Mouse (Mus musculus) kidney, adult 9 months (tissue): ENCODE results near the gene Gpc6.

Experiments
- DNase-seq: peaks from one replicate; pipeline ENCODE4 v3.0.0; 2022

Gpc6 gene

DNA sequence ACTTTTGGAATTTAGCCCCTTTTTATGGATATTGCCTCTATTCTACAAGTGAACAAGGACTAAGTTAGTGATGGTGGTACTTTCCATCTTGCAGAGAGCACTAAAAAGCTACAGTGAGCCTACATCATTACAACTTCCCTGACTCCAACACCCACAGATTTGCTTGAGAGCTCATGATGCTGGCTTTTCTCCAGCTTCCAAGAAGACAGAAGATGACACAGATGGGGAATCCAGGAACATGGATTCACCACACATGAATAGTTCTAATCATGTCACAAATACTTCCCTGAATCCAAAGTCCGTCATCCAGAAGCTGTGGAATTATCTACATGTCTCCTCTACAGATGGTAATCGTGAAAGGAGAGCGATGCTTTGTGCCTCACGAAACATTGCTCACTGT is 882.7 kb downstream of the Gpc6 start:
- no peak for DNase-seq

DNA sequence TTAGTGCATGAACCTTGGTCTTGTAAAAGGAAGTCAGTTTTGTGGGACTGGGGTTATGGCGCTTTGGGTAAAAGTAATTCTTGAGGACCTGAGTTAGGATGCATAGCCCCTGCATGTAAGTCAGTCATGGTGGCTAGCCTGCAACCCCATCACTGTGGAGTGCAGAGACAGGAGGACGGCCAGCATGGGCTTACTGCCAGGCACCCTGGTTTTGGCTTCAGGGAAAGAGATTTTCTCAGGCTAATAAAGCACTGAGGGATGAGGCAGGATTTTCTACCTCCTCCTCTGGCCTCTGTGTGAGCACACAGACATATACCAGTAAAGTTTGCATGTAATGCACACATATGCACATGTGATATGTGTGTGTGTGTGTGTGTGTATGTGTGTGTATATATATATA is 883.2 kb downstream of the Gpc6 start:
- no peak for DNase-seq

DNA sequence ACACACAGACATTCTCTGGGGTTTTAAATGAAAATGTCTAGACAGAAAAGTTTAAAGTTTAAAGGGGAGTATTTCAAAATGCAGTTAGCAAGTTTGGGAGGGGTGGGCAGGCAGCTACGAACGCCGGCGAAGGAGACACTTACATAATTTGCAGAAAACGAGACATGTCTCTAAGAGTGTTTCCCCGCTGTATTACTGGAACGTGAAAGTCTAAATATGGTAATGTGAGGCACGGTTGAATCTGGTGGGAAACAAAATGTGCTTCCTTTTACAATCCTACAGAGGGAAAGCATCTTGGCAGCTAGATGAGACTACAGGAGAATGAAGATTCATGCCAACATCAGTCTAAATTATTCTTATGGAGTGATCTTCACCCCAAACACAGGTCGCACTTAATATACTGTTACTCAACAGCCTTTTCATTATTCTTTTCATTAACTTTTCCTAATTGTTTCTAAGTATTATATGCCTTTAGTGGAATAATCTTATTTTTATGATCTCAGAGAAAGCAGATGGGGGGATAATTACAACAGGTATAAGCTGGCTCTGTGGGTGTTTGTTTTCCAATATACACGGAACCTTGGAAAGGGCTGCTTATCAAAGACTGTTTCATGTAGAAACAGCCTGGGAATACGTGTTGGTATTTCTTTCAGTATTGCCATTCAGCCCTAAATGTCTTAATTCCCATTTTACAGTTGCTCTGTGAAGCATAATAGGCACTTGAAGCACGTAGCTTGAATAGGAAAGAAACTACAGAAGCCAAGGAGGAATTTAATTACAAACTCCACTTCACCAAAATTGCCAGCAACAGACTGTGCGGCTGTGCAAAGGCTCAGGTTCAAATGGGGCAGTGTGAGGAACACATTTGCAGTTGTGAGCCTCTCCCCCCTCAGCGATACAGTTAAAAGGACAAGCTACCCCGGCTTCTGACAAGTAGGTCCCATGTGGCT is 885.5 kb downstream of the Gpc6 start:
- no peak for DNase-seq

DNA sequence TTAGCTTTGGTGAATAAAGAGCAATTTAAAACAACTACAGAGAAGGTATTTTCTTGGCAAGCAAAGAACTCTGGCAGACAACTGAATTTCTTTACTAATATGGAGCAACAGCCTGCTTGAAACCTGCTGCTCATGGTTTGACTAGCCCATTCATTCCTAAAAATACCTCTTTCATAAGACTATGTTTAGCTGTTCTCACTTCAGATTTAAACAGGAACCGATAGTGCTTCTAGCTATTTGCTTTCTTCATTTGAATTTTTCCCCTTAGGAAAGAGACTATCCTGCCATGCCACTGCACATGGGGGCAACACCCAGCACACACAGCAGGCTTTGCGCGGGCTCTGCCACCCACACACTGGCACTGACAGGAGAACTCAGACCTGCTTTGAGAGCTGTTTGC is 888.4 kb downstream of the Gpc6 start:
- DNase-seq = no peak

DNA sequence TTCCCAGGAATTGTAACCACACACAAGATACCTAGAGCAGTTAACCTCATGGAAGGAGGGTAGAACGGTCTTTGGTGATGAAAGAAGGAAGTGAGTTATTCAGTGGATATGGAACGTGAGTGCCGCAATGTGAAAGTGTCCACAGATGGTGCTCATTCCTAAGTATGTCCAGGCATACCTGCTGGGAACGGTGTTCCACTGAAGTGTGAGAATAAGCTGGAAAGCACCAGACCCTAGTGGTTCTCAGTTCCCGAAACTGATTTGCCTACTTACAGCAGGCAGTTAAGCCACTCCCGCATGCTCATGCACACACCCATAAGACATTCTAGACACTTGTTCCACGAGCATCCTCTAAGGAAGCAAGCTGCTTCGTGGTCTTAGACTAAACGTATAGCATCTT is 890.9 kb downstream of the Gpc6 start:
- no peak for DNase-seq

DNA sequence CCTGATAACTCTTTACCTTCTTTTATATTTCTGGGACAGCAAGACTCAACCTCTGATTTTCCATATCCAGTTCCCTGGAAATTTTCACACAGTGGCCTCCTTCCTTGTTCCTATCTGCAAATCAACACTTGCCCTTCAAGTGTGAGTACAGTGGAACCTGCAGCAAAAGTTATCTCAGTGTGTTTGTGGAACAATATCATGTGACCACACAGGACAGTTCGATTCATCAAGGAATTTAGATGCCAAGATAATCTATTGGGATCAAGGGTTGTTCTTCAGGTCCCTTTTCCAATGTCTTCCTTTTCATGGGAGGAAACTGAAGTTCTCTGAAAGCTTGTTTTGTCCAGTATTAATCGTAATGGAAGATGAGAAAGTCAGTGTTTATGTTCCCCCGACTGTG is 891.6 kb downstream of the Gpc6 start:
- peak; percentile 13 for DNase-seq

DNA sequence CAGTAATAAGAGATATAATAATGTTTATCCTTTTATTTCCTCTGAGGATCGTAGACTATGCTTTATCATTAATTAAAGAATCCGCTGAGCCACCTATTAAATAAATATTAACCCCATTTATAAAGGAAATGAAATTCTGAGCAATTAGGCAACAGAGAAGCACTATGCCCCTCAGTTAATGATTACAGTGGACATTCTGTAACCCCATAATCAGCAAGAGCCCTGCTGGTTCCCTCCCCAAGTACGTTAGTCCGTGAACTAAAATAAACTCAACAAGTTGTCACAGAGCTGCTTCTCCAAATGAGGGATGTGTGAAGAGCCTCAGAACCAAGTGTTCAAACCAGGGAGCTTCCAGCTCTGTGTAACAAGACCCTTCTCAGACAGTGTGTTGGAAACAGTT is 892.1 kb downstream of the Gpc6 start:
- peak; percentile 74 for DNase-seq

DNA sequence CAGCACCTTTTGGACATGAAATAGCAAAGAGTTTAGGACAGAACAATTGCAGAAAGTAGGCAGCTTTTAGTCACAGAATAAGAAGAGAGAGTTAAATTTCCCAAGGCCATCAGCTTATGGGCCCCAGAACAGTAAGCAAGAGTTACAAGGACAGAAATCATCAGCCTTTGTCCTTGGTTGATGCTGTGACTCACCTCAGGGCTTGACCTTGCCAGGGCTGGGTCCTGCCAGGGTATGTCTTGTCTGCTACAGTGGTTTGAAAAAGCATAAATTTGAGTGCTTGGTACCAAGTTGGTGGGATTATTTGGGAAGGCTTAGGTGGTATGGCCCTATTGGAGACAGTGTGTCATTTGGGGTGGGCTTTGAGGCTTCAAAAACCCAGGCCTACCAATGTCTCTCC is 899.4 kb downstream of the Gpc6 start:
- DNase-seq = no peak

DNA sequence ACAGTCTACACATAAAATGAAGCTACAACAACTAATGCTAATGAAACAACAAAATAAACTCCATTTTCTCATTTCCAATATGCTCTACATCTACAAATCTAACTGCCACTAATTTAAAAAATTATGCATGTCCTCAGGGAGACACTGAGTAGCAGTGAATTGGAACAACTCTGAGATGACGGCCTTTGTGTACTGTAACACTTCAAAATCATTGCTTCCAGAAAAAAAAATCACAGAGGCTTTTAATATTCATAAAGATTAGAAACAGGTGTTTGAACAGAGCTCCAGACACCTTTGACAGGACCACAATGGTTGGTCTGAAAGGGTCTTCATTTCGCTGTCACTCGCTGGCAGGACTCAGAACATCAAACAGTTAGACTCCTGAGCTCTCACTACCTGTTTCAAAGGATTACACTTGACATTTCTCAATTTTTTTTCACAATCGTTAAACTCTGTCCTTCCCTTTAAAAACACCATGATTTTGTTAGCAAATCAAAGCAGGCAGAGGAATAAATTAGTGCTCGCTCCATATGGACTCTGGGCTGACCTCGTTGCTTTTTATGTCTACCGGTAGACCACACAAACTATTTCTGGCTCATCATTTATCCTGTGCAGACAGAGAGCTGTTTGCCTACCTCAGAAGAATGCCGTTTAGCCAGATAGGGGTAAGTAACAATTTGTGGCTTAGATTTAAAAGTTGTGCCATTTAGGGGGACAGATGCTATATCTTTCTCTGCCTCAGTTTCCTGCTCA is 901.4 kb downstream of the Gpc6 start:
- DNase-seq = no peak

DNA sequence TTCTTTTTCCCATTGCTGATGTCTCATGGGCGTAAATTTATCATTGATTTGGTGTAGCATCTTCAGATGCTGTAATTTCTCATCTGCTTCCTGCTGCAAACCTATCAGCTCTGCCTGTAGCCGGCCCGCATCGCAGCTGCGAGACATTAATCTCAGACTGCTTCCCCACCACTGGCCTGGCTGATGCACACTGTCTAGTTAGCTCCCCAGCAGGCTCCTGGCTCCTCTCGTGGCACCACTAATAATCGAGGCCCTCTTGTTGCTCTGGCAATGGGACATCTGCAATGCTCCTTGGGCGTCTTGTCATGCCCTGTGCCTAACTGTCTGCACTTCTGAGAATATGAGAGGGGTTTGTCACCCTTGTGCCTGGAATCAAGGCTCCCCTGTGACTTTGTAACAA is 906.2 kb downstream of the Gpc6 start:
- DNase-seq = no peak

DNA sequence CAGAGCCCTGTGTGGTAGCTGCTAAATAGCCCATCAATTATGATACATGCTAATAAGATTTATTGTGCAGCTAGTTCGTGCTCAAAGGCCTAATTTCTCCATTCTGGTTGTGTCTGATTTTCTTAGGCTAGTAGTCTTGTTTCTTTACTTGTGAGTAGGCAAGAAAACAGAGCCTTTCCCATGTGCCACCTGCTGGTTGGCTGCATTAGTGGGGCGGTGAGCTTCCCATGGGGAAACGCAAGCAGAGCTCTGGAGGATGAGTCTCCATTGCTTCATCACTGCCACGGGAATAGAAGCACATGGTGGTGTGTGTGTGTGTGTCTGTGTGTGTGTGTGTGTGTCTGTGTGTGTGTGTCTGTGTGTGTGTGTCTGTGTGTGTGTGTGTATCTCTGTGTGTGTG is 906.6 kb downstream of the Gpc6 start:
- peak; percentile 60 for DNase-seq

DNA sequence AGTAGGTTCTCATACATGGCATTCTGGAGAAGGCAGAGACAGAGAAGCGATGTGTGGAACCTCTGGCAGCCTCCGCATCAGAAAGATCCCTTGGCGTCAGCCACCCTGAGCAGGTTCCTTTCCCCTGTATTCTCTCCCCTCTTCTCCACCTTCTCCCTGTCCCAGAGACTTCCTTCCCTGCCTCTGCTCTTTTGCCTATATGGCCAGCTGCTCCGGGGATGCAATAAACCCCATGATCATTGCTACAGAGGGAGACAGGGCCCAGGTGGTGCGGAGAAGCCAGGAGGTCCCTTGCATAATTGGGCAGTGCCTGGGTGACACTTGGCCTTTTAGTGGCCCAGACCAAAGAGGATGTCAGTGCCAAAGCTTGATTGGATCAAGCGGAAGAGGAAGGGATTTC is 910.4 kb downstream of the Gpc6 start:
- DNase-seq = no peak

DNA sequence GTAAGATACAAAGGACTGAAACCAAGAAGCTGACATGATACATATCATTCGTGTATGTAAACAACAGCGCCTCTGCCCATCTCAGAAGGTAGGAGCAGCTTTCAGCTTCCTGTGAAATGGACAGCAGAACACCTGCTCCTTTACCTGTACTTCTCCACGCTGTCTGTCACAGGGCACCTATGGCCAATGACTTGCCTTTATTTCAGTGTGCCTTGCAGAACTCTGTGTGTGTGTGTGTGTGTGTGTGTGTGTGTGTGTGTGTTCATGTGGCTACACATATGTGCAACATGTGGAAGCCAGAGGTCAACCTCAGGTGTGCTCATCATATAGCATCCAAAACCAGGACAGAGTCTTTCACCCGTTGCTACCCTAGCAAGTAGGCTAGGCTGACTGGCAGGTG is 911.9 kb downstream of the Gpc6 start:
- DNase-seq = no peak

DNA sequence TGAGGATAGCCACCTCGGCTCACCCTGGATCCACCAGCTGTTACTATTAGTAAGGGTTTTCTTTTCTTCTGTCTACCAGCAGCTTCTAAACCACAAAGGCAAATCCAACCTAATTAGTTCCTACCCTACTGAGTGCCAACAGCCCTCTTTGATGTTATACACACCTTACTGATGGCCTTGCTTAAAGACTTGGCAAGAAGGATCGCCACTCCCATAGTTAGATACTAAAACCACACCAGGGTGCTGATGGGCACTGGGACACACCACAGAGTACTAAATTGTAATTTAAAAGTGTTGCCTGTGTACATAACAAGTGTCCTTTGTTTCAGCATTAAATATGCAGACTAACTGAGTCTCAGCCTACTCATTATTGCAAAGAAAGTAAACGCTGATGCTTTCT is 912.6 kb downstream of the Gpc6 start:
- no peak for DNase-seq

DNA sequence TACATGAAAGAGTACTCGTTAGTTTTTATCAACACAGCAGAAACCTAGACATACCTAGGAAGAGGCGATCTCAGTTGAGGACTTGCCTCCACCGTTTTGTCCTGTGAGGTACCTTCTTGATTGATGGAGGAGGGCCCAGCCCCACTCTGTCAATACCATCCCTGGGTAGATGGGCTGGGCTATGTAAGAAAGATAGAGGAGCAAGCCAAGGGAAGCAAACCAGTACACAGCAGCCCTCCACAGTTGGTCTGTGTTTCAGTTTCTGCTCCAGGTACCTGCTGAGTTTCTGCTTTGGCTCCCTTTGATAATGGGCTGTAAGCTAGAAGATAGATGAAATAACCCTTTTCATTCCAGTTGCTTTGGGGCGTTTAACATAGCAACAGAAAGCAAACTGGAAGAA is 916.1 kb downstream of the Gpc6 start:
- no peak for DNase-seq

DNA sequence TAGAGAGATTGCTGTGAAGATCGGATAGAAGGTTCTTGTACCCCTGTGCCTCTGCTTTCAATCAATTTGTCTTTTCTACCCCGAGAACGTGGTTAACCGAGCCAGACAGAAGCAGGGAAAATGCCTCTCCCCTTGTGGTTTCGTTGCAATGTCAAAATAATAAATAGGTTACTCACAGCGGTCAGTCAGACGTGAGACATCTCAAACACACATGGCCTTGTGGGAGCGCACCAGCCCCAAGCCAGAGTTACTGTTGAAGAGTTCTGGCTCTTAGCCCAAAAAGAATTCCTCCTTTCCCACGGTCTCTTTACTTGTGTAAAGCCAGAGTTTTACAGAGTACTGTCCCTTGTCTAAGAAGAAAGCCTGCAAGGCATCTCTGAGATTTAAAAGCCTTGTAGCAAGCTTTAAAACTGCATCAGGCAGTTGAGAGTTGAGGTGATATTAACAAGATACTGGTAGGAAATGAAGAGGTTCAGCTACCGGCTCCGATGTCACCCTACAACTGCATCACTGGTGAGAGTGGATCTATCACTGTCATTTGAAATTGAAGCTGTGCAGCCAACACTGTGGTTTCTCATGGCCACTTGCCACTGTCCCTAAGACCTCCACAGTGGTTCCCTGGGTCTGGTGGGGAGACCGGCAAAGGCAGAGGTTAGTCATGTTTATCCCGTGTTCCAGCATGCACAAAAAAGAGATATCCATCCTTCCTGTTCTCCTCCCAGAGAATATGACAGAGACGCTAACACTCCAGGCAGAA is 916.9 kb downstream of the Gpc6 start:
- DNase-seq = no peak

DNA sequence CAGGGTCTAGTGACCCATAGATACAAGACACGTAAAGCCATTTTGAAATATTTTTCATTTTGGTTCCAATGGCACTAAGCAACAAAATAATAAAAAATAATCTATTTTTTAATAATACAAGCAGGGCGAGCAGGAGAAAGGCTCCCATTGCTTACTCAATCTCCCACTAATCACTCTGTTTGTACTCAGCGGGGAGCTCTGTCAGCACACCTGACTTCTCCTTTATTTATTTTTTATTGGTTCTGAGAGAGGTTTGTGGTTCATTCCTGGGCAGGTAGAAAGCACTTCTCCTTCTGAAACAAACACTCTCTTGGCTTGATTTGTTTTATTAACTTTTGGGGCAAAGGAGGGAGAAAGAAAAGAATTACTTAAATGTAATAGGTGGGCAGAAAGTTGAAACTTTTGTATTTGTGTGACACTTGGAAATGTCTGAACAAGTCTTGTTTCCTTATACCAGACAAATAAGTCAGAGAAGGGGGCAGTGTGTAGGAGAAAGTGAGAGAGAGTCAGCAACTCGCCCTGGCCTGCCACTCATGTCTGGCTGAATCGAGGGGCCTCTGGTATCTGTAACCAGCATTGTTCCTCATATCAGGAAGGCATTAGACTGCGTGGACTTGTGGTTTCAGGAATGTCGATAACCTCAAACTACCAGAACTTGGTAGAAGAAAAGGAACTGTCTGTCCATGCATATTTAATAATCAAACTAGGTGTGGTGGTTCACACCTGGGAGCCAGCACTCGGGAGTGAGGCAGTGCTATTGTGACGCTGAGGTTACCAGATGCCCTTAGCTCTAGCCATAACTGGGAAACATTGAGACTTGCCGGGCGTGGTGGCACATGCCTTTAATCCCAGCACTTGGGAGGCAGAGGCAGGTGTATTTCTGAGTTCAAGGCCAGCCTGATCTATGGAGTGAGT is 924.7 kb downstream of the Gpc6 start:
- no peak for DNase-seq

DNA sequence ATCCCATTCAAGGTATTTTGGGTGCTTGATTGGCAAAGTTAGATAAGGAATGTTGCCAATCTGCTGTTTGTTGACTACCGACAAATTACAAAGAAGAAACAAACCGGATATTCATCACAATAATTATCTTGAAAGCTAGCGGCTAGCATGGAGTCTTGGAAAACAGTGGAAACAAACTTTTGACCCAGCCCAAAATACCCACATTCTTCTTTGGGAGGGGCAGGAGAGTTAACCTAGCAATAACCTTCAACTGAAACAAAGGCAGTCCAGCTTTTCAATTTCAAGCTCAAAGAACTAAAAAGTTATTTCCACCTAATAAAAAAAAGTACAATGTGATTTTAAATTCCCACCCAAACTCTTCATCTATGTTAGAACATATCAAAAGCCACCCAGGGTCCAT is 927.2 kb downstream of the Gpc6 start:
- DNase-seq = no peak

DNA sequence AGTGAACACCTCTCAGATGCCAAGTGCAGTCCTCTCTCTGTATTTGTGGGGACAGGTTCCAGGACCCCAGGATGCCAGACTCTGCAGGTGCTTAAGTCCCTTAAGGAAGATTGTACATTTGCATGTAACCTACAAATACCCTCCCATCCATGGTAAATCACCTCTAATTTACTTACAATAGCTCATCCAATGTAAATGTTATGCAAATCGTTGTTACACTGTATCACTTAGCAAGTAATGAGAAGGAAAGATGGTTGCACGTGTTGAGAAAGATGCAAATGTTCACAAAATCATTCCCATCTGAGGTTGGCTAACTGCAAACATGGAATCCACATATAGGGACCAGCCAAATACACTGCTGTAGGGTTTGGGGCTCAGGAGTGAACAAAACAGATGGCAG is 927.7 kb downstream of the Gpc6 start:
- DNase-seq = no peak

DNA sequence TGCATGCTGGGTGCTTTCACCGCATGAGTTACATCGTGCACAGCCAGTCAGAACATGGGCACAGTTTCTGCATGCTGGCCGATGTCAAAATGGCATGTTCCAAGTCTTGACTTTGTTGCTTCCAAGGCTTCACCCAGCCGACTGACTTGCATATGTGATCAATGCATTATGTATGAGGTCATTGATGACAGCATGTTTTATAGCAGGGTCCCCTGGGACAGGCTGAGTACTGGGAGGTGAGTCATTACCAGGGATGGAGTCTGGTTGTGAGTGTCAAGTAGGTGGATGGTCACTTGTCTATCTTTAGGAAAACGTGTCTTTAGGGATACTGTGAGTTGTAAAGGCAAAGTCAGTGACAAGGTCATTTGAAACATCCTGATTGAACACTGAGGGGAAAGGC is 929.4 kb downstream of the Gpc6 start:
- DNase-seq = no peak

DNA sequence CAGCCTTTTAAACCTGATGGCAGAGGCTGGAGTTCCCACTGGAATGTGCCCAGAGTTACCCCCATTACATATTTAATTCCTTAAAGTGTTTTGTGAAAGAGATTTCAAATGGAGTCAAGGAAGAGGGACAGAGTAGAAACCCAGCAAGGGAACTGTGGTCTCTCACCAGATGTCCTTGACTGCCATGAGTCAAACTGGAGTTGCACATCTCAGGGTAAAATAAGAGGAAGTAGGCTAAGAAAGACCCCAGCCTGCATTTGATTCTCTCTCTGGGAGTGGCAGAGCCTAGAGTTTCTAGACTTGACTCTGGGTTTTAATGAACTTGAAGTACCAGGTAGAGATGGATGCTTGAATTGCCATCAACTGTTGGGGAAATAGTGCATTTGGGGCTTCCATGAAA is 946.2 kb downstream of the Gpc6 start:
- DNase-seq = no peak

DNA sequence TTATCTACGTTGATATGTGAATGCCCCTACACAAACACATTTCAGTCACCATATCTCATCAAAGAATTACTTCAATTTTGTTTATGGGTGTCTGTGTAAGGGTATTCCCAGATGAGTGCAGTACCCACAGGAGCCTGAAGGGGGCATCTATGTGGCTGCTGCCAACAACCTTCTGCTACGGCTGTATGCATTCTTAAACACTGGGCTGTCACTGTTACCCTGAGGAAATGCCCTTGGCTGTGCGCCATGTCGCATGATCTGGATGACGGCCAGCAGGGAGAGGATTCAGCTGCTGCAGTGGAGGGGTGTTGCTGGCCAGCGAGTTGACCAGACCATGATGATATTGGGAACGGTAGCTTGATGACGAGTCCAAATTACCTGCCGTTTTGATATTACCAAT is 954.2 kb downstream of the Gpc6 start:
- DNase-seq = peak; percentile 4

DNA sequence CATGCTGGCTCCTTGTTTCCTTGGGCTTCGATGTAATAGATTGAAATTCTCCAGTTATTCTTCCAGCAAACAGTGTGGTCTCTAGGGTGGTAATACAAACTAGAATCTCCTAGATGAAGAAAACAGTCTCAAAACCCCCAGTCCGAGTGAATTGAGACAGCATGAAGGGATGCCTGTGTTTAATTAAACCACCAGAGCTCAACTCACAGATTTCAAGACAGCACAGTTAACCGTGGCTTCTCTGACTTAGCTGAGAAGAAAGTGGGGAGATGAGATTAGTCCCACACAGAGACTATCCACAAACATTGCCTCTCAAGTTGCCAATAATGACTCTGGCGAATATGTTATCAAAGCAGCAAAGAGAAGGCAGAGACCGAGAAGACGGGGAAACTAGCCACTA is 956.0 kb downstream of the Gpc6 start:
- no peak for DNase-seq
